Mouse (Mus musculus) layer of hippocampus, postnatal 14 days (tissue): ENCODE data around the gene Cd300a. TPM values are rescaled to one million over a fixed set of nuclear protein-coding genes. Genes with fewer than 3 reads are reported as not detected.
"Not testable (repeated sequence)": the region's sequence is repeated elsewhere in the genome, so short reads cannot be mapped to it uniquely, and the experiment has no call there.

ENCODE experiments used
- DNase-seq, 2 experiments: peaks; one replicate each; pipeline ENCODE4 v3.0.0; 2021 to 2022; ENCODE audit warnings: low spot score in 2 of 2, mixed read lengths in 1 of 2
- total RNA-seq, 2 experiments: library from RNA; stranded (reverse); gene quantifications; 2 replicates each; pipeline ENCODE4 v1.2.3; 2021

The Cd300a gene
- total RNA-seq, 2 experiments from 2014 or later = 0.19 to 1.1 TPM

DNA sequence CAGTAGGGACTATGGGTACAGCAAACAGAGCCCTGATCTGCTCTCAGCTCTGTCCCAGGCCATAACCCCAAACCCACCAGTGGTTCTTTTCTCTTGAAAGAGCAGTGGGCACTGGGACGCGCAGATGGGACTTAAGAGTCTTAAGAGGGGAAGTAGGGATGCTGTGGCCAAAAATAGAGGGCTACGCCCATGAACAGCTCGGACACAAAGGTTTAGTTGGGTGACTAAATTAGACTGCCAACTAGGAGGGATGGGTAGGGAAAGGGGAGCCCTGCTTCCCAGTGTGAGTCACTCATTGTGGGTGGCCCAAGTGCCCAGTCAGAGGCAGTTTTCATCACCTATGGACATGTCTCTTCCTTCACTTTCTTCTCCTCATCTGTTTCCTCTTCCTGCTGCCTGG, 13.4 kb downstream of the Cd300a start:
- no peak for DNase-seq

DNA sequence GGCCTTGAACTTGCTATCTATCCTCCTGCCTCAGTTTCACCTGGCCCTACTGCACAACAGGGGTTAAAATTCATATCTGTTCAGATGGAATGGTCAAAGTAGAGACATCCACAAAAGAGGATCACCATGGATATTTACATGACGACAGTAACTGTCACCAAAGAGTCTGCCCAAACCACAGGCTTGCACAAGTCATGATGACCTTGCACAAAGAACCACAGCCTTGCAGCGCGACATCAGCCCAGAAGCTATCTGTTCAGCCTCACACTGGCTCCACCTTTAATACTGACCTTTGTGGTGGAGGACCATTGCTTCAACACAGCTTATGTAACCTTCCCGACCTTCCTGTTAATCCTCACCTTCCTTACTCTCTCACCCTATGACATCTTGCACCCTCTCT, 17.7 kb downstream of the Cd300a start:
- DNase-seq = no peak

DNA sequence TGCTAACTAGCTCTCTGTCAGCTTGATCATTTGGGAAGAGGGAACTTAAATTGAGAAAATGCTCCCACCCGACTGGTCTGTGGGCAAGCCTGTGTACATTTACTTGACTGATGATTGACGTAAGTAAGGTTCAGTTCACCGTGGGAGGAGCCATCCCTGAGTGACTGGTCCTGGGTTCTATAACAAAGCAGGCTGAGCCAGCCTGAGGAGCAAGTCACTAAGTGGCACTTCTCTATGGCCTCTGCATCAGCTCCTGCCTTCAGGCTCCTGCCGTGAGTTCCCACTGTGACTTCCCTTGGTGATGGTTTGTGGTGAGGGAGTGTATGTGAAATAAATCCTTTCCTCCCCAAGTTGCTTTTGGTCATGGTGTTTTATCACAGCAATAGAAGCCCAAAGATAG, 18.2 kb downstream of the Cd300a start:
- no peak for DNase-seq

DNA sequence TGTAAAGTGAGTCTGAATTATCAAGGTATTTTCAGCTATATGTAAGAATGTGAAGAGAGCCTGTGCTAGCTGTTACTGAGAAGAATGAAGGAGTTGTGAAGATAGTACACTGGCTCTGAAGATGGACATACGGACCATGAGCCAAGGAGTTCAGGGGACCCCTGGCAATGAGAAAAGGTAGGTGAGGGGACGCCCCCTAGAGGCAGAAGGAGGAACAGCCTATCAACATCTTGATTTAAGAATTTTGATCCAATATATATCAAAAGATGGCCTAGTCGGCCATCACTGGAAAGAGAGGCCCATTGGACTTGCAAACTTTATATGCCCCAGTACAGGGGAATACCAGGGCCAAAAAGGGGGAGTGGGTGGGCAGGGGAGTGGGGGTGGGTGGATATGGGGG, 19.7 kb downstream of the Cd300a start:
- DNase-seq = not testable (repeated sequence)

DNA sequence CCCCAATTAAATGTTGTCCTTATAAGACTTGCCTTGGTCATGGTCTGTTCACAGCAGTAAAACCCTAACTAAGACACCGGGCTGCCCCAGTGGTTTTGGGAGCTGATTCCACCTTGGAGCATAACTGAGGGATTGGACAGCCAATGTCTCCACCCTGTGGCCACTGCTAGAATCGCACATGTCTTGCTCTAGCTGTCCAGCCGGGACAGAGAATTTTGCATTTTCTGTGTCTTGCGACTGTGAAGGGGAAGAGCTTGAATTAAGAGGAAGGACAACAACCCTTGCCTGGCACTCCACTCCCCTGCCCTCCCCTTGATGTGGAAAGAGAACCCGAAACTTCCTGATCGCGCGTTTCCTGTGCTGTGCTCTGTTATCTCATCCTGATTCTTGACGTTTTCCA, 23.0 kb downstream of the Cd300a start:
- peak; percentile 82 to 85 for DNase-seq

DNA sequence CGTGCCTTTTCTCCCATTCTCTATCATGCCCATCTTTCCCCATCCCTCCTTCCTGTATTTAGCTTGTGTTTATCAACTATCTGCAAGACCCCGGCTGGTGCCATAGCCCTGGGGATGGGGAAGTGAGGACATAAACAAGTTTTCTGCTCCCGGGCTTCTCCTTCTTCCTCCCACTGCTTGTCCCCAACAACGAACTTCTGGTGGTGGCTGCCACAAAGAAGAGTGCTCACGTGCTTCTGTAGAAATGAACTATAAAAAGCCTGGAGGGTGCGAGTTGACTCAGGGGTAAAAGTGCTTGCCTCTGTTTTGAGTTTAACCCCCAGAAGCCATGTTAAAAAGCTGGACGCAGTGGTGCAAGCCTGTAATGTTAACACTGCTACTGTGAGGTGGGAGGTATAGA, 25.1 kb downstream of the Cd300a start:
- DNase-seq = no peak

DNA sequence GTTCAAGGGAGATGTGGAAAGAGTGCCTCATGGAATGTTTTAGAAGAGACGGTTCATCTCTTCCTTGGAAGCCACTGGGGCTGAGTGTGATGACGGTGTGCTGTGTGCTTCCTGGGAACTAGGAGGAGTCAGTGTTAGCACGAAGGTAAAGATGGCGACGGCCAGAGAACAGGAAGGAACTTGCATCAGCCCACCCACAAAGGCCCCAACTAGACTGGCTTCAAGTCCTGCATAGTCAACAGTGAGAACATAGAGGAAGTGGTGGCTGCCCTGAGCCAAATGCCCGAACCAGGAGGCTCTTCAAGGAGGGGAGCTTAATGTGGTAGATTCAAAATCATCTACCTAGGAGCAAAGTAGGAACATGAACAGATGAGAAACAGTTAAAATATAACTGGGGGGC, 27.3 kb downstream of the Cd300a start:
- no peak for DNase-seq

DNA sequence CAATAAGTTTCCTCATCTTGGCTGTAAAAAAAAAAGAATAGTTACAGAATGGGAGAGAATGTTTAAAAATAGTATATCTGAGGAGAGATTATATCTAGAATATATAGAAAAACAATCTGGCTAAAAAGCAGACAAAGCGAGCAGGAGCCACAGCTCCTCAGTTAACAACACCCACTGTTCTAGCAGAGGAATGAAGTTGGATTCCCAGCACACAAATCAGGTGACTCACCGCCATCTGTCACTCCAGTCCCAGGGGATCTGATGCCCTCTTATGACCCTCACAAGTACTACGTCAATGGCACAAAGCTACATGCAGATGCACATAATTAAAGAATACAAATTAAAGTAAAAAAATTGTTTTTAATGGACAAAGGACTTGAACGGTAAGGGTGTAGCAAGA, 32.6 kb downstream of the Cd300a start:
- no peak for DNase-seq

DNA sequence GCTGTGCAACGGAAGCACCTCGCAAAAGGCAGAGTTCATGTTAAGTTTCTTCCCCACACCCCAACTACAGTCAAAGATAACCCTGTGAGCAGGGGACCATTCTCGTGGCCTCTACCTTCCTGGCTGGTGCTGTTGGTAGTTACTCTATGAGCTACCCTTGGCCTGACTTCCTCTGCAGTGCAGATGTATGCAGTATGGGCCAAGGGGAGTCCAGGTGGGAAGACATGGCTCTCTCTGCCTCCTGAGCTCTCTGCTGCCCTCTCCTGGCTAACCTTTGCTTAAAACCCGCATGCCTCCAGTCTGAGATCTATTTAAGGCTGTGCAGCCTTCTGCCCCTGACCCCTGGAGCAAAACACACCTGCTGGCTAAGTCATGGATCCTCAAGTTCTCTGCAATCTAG, 34.1 kb downstream of the Cd300a start:
- no peak for DNase-seq

DNA sequence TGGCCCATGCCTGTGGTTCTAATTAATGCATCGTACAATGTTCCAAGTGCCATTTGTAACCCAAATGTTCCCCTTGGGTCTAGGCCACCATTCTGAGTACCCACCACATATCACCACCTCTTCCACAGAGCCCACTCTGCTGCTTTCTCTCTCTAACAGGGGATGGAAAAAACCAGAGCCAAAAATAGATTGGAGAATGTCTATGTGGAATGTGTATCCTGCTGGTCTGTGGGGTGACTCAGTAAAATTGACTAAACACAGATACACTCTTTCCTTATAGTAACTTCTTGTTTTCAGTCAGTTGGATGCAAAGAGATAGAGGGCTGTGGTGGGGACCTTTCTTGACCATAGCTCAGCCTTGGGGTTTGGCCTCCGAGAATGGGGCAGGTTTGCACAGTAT, 39.7 kb downstream of the Cd300a start:
- no peak for DNase-seq

DNA sequence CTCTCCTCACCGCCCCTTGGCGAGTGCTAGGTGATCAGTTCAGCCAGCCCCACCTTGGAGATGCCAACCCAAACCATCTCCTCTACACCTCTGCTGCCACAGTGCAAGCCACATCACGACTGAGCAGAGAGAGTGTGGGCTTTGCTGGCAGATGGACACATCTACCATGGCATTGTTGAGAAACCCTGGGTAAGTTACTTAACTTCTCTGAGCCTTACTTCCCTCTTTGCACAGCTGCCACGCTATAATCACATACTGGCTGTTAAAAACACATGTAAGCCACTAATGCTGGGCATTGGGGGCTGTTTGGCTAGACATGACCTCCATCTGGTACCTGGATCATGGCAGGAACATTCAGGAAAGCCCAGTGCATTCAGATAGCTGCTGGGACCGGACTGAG, 41.2 kb downstream of the Cd300a start:
- no peak for DNase-seq

DNA sequence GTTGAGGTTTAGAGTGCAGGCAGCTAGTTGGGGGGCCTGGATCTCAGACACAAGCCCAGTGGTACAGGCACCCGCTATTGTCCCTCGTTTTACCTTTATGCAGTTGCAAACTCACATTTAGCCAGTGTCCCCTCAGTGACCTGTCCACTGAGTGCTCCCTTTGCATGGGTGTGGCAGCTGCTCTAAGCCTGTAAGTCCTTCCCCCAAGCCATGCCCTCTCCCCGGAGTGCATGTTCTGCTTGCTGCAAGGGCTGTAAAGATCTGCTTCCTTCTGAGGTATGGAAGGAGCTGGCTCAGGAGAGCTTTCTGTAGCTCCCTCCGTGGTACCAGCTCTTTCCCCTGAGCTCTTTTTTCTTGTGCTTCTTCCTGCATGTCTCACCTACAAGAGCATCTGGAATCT, 43.8 kb downstream of the Cd300a start:
- no peak for DNase-seq

DNA sequence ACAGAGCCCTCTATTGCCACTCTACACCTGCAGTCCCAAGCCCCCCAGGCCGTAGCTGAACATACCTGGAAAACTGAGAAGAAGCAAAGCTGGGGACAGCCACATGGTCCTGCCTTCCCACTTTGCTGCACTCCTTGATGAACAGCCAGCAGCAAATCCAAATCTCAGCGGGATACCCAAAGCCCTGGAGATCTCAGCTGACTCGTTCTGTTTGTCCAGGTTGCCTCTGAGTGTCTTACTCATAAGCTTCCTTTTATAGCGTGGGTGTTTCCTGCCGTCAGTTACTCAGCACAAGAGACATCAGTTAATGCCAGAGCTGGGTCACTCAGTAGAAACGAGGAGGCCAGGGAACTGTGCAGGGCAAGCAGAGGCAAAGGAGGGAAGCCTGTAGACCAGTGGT, 44.3 kb downstream of the Cd300a start, which contains the start of gene Cd300lb:
TSS of gene Cd300lb (minus strand) at position 243 of the 400 bp plus-strand sequence.
- no peak for DNase-seq

Other genes with a start within 250 kb of the Cd300a start
- 100 to 1,000 TPM; 800 to 850 TPM for gene Rpl38, start 221.5 kb upstream of the Cd300a start, total RNA-seq
- 10 to 100 TPM; 26.0 to 30.1 TPM for gene Ttyh2, start 214.6 kb upstream of the Cd300a start, total RNA-seq
- gene Dnaic2, start 162.6 kb upstream of the Cd300a start, total RNA-seq = 1 to 10 TPM; 1.6 to 3.5 TPM
- gene Kif19a, start 124.7 kb upstream of the Cd300a start, total RNA-seq = 10 to 100 TPM; 15.4 to 18.9 TPM
- 10 to 100 TPM; 31.5 to 34.9 TPM for gene Btbd17, start 94.1 kb upstream of the Cd300a start, total RNA-seq
- not detected for gene Gpr142, start 91.1 kb upstream of the Cd300a start, total RNA-seq
- gene Gprc5c, start 38.9 kb upstream of the Cd300a start, total RNA-seq = 1 to 10 TPM; 4.7 to 6.0 TPM
- under 1 TPM in 1 of 2 experiments, not detected in 1; 0.12 TPM for gene Cd300lb, start 44.3 kb downstream of the Cd300a start, total RNA-seq
- not detected for gene Cd300c, start 79.1 kb downstream of the Cd300a start, total RNA-seq
- gene Cd300ld, start 99.9 kb downstream of the Cd300a start, total RNA-seq = under 1 TPM in 1 of 2 experiments, not detected in 1; 0.12 TPM
- 1 to 10 TPM; 4.4 to 5.2 TPM for gene Cd300c2, start 111.8 kb downstream of the Cd300a start, total RNA-seq
- gene Cd300ld2, start 126.2 kb downstream of the Cd300a start, total RNA-seq = not detected
- gene Cd300ld4, start 137.0 kb downstream of the Cd300a start, total RNA-seq = not detected
- 1 to 10 TPM; 2.3 to 2.8 TPM for gene Cd300ld5, start 147.7 kb downstream of the Cd300a start, total RNA-seq
- not detected for gene Cd300ld3, start 158.4 kb downstream of the Cd300a start, total RNA-seq
- not detected for gene Cd300e, start 172.1 kb downstream of the Cd300a start, total RNA-seq
- 1 to 10 TPM; 1.6 to 5.1 TPM for gene Rab37, start 201.4 kb downstream of the Cd300a start, total RNA-seq
- under 1 TPM; 0.35 to 0.76 TPM for gene Cd300lf, start 244.0 kb downstream of the Cd300a start, total RNA-seq